Mouse (Mus musculus) embryonic fibroblast, embryonic 13.5 days (primary cell): ENCODE results near the gene D1Pas1.

Experiments
- CTCF ChIP-seq: IDR thresholded peaks from 2 replicates; pipeline ENCODE4 v1.5.1; 2011; ENCODE audit warnings: mild to moderate bottlenecking, control low read depth, low read length, moderate library complexity, borderline replicate concordance; ENCODE audit not compliant: insufficient read depth
- POLR2A ChIP-seq: IDR thresholded peaks from 2 replicates; pipeline ENCODE4 v1.6.1; 2011; ENCODE audit warnings: low read depth, mild to moderate bottlenecking, control low read depth, low read length, moderate library complexity

- no peak for TF ChIP-seq POLR2A
- TF ChIP-seq CTCF = no peak
These were observed 52.8 kb downstream of the D1Pas1 start for GRCm38 (mm10) chr1:187020011-187020410.
